Mouse (Mus musculus): Measurements from ENCODE around the gene Cadps2. TPM values are rescaled to one million over a fixed set of nuclear protein-coding genes. Genes with fewer than 3 reads are reported as not detected.

Cadps2 gene
- total RNA-seq (2022), result under 1 TPM; 0.12 to 0.58 (median 0.40) TPM

GRCm38 (mm10) chr6:23839009-23839811 lies at the start of gene Cadps2:
Gene Cadps2, minus strand, starts transcription at chr6:23839421.
- DNase-seq (ENCODE audit: low spot score in 2 of 2), result peak in 1 of 2 experiments; percentile 9

- no peak for DNase-seq (ENCODE audit: low spot score in 2 of 2)
Measured at GRCm38 (mm10) chr6:23886418-23886817, 47.2 kb upstream of the Cadps2 start.

DNA sequence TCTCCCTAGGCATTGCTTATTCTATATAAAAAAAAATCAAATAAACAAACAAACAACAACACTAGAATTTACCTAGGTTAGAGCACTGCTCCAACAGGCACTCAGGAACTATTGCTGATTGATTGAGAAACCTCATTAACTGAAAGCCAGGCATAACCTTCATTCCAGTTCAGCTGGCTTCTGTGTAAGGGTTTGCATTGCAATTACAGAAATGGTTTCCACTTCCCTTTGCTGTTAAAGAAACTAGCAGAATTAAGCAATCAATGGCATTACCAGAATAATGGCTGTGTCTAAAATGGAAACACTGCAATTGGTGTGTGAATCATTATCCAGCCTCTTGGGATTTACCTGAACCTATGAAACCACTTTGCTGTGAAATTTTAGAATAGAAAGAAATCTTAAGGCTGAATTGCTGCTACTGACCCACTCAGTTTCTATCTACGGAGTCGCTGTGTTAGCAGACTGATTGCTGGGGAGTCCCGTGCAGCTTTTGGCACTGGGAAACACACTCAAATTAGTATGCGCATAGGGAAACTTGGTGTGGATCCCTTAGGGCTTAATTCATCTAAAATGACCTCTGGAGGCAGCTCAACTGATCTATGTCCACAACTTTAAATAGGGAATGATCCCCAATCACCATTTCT lies 37.7 kb upstream of the Cadps2 start:
- no peak for DNase-seq (ENCODE audit: low spot score in 2 of 2)

- DNase-seq (ENCODE audit: low spot score in 2 of 2), result no peak
Measured at GRCm38 (mm10) chr6:23876363-23876762, 37.1 kb upstream of the Cadps2 start.

DNA sequence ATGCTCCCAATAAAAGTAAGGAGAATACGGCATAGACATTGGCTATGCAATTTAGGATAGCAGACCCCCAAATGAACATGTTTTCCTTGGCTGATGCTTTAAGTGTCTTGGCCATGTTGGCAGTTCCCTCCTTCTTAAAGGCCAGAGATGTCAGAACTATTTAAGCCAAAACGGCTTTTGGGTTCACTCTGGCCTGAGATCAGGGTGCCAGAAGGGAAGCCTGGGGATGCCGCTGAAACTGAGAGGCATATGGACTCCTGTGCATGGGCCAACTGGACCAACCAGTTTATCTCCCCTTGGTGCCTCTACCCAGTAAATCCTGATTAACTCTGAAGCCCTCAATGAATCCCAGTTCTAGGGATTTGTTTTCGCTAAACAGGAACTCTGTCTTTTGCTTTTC lies 34.6 kb upstream of the Cadps2 start:
- DNase-seq (ENCODE audit: low spot score in 2 of 2), result no peak

DNA sequence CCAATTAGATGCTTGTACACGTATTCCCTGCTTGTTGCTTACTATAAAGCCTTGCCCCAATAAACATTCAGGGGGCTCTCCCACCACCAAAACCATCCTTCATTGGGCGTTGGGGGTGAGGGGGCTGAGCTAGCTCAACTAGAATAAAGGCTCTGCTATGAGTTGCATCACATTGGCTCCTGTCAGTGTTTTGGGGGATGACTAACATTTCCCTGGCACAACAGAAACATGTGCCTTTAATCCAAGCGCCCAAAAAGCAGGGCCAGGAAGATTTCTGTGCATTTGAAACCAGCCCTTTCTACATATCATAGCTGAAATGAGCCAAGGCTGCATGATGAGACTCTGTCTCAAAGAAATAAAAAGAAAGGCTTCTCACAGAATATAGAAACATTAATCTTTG lies 34.0 kb upstream of the Cadps2 start:
- no peak for DNase-seq (ENCODE audit: low spot score in 2 of 2)

- no peak for DNase-seq (ENCODE audit: low spot score in 2 of 2)
Measured at GRCm38 (mm10) chr6:23869971-23870370, 30.8 kb upstream of the Cadps2 start.

- no peak for DNase-seq (ENCODE audit: low spot score in 2 of 2)
Measured at GRCm38 (mm10) chr6:23866298-23866697, 27.1 kb upstream of the Cadps2 start.

- no peak for DNase-seq (ENCODE audit: low spot score in 2 of 2)
Measured at GRCm38 (mm10) chr6:23853464-23853863, 14.2 kb upstream of the Cadps2 start.

GRCm38 (mm10) chr6:23840001-23840400 lies 780 bp upstream of the Cadps2 start:
- DNase-seq (ENCODE audit: low spot score in 2 of 2), result no peak

DNA sequence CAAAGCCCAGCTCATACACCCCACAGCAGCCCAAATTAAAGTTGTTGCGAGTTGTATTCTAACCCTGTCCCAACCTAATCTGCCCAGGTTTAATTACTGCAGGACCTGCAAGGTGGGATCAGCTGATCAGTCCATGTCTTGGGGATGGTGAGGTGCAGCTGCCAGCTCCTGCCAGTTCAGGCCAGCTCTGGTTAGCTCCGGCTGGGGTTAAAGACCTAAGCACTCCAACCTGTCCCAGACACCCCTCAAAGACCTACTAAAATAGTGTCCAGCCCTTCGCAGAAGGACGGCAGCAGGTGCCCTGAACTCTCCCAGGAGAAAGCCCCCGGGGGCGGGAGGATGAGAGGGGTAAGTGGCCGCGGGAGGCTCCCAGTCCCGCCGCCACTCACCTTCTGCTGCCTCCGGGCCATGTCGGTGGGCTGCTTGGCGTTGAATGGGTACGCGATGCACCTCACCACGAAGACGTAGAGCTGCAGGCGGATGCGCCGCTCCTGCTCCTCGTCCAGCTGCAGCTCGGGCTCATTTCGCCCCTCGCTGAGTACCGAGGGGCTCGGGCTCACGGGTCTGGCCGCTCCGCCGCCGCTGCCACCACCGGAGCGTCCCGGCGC lies 716 bp downstream of the Cadps2 start:
- DNase-seq (ENCODE audit: low spot score in 2 of 2), result no peak

DNA sequence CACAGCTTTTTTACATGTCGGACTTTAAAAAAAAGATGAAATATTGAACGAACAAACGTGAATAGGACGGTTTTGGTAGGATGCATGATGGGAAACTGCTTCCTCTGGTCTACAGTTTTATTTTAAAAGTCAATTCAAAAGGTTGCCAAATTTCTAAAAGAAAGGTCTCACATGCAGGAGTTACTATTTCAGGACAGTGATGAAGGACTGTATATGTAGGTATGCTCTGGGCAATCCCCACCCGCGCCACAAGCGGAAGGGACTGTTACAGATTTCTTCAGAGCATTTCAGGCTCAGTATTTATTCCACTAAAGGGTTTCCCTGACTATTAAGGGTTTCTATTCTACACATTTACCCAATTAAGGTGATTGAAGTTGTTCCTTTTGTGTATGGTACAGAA lies 1.6 kb downstream of the Cadps2 start:
- no peak for DNase-seq (ENCODE audit: low spot score in 2 of 2)

DNA sequence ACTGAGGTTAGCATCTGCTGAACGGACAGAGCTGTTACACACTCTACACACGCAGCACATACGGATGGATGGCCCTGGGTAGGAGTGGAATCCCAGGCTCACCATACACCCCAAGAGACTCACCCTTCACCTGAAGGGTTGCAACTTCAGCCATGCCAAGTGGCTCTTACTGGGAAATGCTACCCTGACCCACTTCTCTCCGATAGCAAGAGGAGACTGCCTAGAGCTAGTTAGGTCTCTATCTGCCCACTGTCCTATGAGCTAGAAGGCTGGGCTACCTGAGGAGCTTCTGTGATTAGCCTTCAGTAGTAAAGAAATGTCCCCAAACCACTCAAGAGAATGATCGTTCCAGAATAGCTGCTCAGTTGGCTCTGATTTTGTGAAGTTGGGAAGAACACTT lies 2.1 kb downstream of the Cadps2 start:
- DNase-seq (ENCODE audit: low spot score in 2 of 2), result no peak

GRCm38 (mm10) chr6:23836694-23837093 lies 2.5 kb downstream of the Cadps2 start:
- DNase-seq (ENCODE audit: low spot score in 2 of 2), result no peak

DNA sequence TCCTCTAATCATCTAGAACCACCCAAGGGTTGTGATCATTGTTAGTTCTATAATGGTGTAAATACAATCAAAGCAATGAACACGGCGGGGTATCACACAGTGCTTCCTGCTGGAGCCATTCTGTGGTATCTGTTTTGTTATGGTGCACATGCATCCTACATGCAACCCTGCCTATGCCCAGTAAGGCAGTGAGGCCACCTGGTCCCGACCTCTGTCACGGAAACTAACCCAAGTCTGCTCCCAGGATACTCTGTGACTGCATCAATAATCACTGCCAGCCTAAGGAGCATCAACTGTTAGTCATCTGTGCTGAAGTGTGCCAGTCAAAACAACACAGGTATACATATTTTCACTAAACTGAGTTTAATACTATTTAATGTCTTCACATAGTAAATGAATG lies 3.7 kb downstream of the Cadps2 start:
- DNase-seq (ENCODE audit: low spot score in 2 of 2), result no peak

DNA sequence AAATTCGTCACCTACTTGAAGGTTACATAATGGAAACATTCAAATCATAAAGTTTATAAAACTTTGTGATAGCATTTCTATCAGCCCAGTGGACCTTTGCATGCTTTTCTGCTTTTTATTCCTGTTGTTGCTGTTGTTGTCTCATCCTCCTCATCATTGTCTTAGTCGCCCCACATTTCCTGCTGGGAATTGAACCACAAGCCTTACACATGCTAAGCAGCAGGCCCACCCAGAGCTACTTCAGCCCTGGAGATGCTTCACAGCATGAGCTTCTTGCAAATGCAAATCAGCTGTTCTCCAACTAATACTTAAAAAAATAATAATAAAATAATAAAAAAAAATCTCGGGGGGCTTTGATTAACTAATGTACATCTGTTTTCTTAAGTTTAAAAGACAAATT lies 8.5 kb downstream of the Cadps2 start:
- no peak for DNase-seq (ENCODE audit: low spot score in 2 of 2)

DNA sequence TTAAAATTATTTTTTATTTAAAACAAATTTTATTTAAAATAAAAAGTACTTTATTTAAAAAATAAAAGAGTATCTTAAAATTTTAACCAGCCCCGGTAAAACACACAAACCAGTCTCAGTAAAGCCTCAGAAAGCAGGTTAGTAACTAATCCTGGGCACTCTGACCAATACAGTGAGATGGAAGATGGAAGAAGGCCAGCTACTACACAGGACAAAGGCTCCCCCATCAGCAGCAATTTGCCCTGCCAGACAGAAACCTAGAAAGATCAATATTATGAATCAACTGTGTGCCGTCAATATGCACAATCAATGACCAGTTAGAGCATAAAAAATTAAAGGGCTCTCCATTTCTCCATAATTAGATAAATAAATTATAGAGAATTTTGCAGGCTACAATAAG lies 9.9 kb downstream of the Cadps2 start:
- no peak for DNase-seq (ENCODE audit: low spot score in 2 of 2)

DNA sequence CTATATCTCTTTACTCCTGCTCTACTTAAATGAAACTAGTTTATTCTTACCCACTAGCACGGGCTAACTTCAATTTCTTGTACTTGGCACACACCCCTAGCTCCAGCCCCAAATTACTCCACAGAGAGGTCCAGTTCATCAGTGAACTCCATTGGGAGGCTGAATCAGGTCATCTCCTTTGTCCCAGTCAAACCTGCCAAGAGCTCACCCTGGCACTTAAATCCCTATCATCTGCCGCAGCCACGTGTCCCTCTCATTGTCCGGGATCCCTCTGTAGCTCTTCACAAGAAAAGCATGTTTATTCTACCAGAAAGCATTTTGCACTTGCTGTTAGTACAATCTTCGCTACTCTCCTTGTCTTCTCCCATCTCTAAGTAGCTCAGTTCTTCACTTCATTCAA lies 17.4 kb downstream of the Cadps2 start:
- no peak for DNase-seq (ENCODE audit: low spot score in 2 of 2)

DNA sequence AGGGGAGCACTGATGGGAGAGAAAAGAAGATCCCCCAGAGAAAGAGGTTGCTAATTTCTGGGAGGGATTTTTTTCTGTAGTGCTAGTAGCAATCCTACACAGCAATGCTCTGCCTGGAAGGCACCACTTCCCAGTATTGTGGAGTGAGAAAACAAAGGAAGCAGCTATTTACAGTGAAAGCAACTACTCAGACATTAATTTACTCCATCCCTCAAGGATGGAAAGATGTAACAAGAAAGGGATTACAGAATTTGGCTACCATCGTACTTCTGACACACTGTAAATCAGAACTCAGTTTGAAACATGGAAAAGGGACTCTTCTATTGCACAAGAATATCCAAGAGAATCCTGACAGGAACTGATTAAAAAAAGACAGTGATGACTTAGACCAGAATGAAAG lies 29.1 kb downstream of the Cadps2 start:
- no peak for DNase-seq (ENCODE audit: low spot score in 2 of 2)

GRCm38 (mm10) chr6:23809344-23809743 lies 29.9 kb downstream of the Cadps2 start:
- DNase-seq (ENCODE audit: low spot score in 2 of 2), result no peak

GRCm38 (mm10) chr6:23805333-23805732 lies 33.9 kb downstream of the Cadps2 start:
- no peak for DNase-seq (ENCODE audit: low spot score in 2 of 2)

DNA sequence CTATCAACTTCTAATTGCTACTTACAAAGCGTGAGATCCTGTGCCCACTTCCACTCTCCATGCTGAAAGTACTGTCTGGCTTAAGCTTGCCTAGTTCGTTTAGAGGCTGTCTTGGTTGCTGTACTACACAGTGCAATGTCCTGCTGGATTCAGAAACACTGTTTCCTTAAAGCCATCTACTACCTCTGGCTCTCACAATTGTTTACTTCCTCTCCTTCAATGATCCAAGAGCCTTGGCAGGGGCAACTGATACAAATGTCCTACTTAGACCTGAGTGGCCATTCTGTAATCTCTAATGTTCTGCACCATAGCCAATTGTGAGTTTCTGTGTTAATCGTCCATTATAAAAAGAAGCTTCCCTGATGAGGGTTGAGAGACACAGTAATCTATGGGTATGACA lies 47.4 kb downstream of the Cadps2 start:
- DNase-seq (ENCODE audit: low spot score in 2 of 2), result no peak

DNA sequence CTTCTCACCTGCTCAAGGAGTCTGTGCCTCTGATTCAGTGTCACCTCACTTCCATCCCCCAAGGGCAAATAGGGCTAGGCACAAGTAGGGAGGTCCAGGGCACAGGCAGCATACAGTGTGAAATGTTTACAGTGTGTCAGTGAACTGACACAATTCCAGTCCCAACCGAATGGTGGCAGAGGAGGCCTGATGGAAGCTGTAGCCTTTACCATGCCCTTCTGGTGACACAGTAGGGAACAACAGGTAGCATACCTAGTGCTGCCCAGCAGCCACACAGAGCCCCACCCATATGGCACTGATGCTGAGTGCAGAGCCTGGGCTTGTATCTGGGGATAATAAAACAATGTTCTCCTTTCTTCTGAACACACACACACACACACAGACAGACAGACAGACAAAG lies 61.6 kb downstream of the Cadps2 start:
- no peak for DNase-seq (ENCODE audit: low spot score in 2 of 2)

Measured in gastrocnemius, adult 8-10 months (tissue).